Mouse (Mus musculus) frontal cortex, postnatal 36 days (tissue): ENCODE measurements around the gene B3gat2.

Source experiments
- DNase-seq, 2 experiments: peaks; one replicate each; pipeline ENCODE4 v3.0.0; 2022; ENCODE audit warnings: low spot score in 2 of 2

Gene B3gat2

DNA sequence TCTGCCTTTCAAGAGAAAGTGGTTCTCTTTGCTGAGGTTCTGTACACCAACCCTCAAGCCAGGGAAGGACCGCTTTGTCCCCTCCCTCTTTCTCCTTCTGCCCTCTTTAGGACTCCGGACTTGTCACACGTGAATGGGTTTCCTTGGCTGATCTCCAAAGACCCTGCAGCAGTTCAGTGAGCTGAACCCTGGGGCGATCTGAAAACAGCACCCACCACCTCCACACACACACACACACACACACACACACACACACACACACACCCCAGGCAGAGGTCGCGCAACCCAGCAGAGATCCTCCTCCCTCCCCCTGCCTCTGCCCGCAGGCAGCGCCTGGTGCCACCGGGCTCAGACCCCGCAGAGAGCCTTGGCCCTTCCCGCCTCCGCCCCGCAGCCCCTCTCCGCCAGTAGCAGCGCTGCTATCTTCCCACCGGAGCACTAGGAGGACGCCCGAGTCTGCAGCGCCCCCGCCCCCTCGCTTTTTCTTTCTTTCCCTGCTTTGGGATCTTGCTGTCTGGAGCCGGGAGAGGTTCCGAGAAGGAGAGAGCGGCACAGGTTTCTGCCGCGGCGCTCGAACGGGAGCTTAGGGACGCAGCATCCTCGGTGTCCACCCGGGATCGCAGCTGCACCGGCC is at the start of gene B3gat2:
TSS of gene B3gat2 (plus strand) at position 252 of the 634 bp plus-strand sequence.
- DNase-seq: peak; percentile 36 to 41

DNA sequence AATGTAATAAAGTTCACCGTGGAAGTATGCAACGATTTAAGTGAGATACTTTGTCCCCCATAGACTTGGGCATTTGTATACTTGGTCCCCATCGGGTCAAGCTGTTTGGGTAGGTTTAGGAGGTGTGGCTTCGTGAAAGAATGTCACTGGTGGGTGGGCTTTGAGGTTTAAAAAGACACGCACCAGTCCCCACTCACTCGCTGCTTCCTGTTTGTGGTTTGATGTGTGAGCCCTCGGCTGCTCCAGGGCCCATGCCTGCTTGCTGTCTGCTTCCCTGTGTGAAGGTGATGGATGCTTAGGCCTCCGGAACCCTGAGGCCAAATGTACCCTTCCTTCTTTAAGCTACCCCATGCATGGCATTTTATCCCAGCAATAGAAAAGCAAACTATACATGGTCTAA is 41.2 kb upstream of the B3gat2 start:
- no peak for DNase-seq

DNA sequence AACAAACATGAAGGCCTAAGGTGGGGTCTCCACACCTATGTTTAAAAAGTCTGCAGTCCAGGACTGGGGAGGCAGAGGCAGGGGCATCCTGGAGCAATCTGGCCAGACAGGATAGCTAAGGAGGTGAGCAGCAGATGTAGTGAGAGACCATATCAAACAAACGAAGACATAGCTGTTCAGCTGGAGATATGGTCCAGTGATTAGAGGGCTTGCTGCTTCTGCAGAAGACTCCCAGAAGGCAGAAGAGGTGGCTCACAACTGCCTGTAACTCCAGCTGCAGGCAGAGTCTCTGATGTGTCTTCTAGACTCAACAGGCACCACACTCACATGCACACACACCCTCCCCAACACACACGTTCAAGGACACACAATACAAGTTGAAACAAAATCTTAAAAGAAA is 40.5 kb upstream of the B3gat2 start:
- no peak for DNase-seq

DNA sequence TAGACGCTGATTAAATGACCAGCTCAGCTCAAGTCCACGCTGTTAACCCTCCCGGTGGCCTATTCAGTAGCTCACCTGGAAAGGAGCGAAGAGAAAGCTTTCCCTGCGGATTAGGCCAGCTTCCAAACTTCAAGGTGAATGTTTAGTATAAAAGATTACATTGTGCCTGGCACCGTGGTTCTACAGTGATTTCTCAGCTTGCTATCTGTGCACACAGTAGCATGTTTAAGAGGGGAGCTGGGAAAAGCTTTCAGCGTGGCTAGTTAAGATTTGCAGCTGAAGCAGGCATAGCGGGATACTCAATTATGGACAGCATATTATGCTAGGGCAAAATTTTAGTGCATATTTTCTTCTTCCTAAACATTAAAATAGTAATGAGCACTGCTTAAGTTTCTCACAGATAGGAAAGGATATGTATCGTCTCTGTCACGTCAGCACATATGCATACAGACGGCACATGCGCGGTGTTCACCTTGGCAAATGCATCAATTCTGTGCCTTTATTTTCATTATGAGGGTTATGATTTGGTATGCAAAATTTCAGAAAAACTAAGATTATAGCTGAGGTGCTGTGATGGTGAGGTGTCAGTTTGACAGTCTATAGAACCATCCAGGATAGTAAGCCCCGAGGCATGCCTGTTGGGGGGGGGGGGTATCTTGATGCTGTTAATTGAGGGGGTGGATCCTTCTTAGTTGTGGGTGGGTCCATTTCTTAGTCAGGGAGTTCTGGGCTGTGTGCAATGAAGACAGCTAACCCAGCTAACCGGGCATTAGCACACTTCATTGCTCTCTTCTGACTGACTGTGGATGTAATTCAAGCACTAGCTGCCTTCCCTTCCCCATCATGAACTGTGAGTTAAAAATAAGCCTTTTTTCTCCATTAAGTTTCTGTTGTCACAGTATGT is 38.8 kb upstream of the B3gat2 start:
- DNase-seq: no peak

DNA sequence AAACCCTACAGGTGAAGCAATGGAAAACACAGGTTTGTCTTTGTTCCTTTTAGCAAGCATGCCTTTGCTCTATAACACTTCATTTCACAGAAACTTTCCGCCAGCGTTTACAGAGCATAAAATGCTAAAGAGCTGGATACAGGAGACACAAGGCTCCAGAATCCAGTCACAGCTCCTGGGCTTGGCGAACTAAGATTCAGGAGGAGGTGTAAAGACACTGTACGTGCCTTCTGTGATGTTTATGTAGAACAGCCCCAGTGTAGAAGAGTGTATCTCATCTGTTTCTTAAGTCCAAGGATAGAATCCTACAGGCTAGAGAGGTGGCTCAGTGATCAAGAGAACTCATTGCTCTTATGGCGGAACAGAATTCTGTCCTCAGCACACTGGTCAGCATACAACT is 30.2 kb upstream of the B3gat2 start:
- DNase-seq: no peak

DNA sequence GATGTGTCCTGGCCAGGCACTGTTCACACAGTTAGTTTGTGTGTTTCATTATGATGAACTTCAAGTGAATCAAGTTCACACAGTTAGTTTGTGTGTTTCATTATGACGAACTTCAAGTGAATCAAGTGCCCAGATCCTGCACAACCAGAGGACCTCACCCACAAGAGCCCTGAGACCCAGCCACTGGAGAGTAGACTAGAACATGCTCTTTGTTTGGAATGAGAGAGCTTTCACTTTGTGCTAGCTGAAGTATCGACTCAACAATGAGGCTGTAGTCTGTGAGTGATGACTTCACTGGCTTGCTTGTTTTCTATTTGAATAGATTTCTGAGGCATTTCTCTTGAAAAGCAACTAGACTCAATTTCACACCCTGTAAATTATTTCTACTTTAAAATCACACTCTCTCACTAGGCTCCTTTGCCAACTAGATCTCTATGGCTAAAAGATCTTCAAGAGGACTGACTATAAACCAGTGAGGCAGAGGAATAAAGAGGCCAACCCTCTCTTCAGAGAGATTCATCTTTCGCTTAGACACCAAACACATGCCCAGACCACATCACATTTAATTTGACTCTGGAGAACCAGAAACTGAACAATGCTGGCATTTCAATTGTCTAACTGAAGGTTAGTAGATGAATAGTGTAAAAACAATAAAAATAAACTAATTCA is 10.6 kb upstream of the B3gat2 start:
- no peak for DNase-seq

DNA sequence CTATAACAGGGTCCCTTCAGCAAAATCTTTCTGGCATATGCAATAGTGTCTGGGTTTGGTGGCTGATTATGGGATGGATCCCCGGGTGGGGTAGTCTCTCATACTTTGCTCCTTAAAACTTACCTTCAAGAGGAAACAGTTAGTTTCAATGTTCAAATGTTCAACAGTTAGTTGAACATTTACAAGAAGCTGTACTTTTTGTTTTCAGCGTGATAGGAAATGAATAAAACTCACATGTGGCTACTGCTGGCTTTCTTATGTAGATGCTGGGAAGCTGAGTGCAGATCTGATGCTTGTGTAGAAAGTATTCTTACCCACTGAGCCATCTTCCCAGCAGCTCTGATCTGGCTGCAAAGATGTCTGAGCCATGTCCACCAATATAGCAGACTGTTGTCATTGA is 8.5 kb upstream of the B3gat2 start:
- DNase-seq: no peak

DNA sequence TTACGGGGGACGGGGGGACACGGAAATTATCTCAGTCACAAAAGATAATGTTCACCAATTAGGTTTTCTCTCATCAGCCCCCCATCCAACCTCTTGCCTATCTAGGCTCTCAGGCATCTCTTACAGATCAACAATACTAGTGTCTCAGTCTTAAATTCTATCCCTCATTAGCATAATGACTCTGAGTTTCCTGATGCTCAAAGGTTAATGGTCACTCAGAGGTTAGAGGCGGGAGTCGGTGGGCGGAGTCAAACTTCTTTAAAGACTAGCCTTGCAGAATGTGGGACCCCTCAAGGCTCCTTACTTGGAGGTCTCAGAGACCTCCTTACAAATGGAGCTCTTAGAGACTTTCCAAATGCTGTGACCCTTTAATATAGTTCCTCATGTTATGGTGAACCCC is 8.0 kb upstream of the B3gat2 start:
- DNase-seq: no peak

DNA sequence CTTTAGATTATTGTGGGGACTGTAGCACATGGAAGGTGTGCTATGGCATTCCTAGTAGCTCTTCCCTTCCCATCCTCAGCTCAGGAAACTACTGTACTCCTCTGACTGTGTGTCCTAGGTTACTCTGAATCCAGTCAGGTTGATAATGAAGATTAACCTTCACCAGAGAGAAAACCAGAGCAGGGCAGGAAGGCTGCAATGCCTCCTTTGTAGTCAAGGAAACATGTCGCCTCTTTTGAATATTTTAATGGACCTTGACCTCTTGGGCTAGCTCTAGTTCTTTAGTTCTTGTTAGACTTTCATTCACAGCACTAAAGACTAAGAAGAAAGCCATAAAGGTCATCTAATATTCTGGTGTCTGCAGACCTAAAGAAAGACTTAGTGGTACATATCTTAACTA is 7.2 kb upstream of the B3gat2 start:
- no peak for DNase-seq

DNA sequence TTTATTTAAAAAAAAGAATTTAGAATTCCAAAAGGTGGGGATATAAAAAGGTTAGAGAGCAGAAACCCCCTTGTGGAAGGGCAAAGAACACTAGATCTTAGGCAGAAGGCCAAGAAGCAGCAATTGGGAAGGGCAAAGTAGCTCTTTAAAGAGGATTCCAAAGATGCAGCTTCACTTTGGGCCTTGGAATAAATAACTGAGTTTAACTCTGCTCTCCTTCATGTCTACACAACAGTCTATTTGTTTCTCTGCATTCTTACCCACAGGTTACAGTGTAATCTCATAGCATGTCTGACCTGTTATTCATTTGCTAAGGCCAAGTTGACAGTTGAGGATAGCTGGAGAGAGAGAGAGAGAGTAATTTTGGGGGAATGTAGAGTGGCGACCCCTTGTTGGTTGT is 6.6 kb upstream of the B3gat2 start:
- DNase-seq: no peak

DNA sequence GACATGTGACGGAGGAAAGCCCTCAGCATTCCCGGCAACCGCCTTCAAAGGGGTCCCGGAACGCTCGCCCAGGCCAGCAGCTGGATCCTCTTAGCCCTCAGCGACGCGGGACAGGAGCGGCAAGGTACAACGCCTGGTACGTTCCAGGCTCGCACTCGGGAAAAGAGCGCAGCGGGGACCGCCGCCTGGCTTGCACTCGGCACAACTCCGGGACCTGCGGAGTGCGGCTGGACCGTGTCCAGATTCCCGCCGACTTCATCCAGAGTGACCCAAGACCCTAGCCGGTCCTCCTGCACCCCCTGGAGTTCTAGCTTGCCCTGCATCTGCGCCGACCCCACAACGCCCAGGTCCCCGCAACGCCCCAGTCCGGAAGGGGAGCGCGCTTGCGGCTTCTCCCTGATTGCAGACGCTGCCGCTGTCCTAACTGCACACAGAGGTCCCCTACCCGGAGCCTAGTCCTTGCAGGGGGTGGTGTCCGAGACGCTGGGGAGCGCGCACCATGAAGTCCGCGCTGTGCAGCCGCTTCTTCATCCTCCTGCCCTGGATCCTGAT is 659 bp downstream of the B3gat2 start:
- peak; percentile 42 to 47 for DNase-seq

DNA sequence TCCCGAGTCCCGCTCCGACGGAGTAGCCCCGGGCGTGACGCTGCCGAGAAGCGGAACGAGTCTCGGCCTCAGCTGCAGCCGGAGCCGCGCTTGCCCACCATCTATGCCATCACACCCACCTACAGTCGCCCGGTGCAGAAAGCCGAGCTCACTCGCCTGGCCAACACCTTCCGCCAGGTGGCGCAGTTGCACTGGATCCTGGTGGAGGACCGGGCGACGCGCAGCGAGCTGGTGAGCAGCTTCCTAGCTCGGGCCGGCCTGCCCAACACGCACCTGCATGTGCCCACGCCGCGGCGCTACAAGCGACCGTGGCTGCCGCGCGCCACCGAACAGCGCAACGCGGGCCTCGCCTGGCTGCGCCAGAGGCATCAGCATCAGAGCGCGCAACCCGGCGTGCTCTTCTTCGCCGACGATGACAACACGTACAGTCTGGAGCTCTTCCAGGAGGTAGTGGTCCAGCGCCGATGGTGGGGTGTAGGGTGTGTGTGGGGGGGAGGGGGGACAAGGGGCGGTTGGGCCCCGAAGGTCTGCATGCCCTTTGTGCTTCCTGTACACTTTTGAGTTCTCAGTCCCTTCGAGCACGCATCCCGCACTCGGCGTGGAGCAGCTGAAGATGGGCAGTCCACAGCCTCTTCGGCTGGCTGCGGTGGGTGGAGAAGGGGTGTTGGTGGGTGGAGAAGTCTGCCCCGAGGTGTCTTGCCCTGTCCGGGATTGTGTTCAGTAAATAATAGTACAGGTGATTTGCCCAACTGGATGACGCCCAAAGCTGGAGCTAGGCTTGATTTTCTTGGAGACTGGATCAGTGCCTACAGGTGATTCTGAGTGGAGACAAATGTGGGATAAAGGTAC is 1.5 kb downstream of the B3gat2 start:
- DNase-seq: peak; percentile 95

DNA sequence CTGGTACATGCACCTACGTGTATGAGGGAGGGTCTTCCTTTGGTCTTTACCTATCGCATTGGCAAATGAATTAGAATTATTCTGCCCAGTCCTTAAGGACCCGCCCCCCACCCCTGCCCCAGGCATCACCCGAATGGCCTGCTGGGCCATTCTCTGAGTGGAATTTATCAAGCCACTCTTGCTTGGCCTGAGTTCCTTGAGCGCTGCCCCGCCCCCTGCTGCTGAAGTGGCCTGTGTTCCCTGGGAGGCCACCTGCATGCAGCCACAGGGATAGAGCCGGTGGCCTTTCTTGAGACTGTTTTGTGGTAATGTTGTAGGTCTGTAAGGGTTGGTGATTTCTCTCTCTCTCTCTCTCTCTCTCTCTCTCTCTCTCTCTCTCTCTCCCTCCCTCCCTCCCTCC is 2.2 kb downstream of the B3gat2 start:
- no peak for DNase-seq

DNA sequence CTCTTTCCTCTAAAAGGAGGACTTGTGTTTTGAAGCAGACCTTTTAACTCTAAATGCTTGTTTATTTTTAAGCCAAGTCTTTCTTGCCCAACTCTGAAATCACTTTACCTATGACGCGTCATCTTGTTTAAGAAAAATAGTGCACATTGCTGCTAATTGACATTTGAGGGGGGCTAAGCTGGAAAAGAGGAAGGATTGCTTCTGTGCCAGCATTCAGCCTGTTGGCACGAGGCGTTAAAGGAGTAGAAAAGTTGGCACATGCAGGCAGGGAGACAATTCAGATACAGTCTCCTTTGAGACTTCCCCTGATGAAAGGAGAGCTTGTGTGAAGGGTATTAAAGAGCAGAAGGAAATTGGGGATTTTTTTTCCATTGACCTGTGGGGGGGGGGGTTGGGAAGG is 3.2 kb downstream of the B3gat2 start:
- peak in 1 of 2 experiments; percentile 16 for DNase-seq

DNA sequence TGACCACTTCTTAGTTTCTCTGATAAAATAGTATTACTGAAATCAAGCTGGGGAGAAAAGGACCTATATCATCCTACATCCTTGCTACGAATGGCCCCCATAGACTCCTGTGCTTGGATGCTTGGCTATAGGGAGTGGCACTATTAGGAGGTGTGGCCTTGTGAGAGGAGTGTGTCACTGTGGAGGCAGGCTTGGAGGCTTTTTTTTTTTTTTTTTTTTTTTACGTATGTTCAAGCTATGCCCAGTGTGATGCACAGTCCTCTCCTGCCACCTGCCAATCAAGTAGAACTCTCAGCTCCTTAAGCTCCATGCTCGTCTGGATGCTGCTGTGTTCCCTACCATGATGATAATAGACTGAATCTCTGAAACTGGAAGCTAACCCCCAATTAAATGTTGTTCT is 11.5 kb downstream of the B3gat2 start:
- no peak for DNase-seq

DNA sequence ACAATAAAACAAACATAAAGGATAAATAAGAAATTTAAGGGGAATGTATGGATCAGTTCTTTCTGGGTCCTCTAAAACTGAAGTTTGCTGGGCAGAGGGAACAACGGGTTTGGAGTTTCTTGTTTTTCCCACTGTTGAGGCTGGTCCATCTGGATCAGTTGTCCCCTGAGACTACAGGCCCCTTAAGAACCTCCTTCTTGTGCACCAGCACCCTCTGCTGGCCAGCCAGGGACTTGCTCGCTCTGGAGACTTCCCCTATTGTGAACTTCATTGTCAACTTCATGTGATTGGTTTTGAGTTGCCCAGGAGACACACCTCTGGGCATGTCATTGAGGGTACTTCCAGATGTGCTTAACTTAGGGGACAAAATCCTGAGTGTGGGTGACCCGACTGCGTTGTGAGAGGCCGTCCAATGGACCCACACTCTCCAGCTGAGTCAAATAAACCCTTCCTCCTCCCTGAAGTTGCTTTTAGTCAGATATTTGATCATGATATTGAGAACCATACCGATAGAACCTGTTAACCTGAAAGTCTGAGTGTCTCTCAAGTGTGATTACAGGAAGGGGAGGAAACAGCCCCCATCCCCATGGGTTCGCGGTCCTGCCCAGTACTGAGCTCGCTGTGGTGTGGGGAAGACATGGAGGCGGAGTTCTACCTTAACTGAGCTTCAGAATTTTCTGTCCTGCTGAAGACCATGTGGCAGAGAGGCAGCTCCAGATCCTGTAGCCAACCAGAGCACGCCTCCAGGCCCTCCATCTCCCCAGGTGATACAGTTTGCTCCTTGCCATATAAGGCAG is 31.4 kb downstream of the B3gat2 start:
- peak; percentile 59 to 60 for DNase-seq

DNA sequence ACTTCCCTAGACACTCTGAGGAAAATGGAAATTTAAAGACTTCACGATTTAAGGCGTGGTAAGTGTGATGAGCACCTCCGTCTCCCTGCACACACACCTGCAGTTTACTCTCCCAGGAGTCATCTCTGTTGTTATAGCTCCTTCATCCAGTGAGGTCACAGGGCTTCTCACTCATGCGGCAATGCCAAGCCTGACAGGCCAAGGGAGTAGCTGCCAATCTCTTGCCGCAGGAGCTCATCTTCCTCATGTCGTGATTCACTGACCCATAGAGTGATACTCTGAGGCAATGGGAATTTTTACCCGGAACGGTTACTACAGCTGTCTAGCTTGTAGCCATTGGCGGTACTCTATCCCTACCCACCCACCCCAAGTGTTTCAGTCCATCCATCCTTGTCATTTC is 36.8 kb downstream of the B3gat2 start:
- no peak for DNase-seq

DNA sequence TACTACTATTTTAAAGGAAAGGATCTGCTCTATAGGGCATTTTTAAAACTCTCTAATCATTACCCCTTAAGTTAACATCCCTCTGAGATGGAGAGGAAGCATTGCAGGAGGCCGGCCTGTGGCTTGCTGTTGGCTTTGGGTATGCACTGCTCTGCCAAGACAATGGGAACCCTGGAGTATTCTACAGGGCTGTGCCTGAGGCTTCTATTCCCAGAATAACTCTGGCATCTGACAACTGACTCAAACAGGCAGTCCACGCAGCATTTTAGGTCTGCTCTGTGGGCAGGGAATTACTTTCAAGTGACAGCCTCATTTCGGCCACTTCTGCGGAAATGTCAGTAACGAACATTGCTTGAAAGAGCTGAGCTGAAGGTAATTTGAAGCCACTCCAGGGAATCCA is 60.1 kb downstream of the B3gat2 start:
- DNase-seq: no peak

DNA sequence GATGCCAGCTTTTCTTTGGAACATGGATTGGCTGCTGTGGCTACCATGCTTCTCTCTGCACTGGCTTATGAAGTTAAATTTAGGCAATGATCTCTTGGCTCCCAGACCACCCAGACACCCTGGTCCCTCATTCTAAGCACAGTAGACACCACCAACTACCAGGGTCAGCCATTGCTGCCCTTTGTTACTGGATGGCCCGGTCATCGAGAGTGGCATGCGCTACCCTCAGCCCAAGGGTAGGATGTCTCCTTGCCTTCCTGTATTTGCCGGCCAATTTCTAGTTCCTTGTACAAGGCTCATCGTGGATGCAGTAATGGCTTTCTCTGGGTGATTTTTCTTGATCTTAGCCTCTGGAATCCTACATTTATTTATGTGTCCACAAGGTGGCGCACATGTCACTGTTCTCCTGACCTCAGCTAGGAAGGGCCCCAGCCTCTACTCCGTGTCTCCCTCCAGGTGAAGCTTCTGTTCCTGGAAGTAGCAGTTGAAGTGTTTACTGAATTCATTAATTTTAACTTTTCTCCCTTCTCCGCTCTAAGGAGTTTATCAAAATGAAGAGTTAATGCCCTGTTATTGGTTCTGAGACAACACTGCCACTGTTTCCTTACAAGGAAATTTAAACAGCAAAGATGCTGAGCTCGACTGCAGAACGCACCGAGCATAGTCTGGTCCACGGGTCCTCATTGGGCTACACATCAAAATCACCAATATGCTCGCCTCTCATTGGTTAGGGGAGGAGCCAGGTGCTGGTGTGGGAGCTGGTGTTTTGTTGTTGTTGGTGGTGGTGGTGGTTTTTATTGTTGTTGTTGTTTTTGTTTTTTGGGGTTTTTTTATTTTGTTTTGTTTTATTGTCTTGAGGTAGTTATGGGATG is 65.6 kb downstream of the B3gat2 start:
- peak in 1 of 2 experiments; percentile 65 for DNase-seq

DNA sequence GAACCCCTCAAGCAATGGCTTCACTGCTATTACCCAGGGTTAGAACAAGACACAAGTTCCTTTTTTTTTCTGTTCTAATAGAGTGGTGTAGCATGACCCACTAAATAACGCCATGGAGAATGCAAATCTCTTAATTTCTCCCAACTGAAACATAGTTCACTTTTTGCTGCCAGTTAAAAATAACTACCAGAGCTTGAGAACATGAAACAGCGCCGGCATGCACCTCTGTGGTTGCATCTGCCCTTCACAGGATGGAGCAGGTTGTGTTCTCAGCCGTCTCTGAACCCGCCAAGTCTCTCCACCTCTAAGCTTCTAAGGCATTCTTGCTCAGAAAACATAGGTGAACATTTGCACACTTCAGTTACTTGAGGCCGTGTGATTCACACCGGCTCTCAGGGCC is 72.7 kb downstream of the B3gat2 start:
- no peak for DNase-seq
